Mouse (Mus musculus): Measurements from ENCODE around the gene Sost.

DNA sequence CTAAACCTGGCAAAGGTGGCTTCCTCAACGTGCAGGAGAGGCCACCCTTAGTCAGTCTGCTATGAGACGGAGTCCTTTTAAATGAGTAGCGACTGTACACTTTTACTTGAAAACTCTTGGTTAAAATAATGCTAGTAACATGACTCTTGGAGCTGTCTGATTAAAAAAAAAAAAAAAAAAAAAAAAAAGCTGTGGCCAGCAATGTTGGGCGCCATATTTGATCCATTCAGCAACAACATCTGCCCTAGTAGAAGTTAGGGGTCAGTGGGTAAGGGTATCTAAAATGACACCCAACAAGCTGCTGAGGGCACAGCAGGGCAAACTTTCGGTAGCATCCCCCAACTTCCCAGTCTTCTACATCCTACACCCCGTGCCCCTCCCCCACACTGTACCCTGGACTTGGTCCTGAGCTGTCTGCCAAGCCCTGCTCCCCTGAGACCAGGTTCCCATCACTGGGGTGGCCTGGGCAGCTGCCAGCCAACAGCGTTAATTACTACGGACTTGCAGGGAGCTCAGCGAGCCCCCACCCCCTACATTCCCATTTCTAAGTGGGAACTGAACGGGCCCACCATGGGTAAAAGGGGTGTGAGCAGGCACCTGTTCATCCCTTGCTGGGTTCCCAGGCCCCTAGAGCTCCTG, 39.7 kb downstream of the Sost start:
- TF ChIP-seq CTCF (IDR thresholded peaks at IDR 0.05; ENCODE audit: borderline replicate concordance, insufficient read depth, low read length): no peak
- no peak for TF ChIP-seq POLR2A (IDR thresholded peaks at IDR 0.05; ENCODE audit: low read depth, low read length)
